Mouse (Mus musculus) lung, postnatal 14 days (tissue): ENCODE data around the gene Foxg1.

Experiments used
- DNase-seq: peaks from one replicate; pipeline ENCODE4 v3.0.0; 2021

Foxg1 gene

GRCm38 (mm10) chr12:49382565-49383520, at the start of gene Foxg1:
Foxg1 (plus strand) TSS chr12:49382660.
- no peak for DNase-seq

- no peak for DNase-seq
These were observed 32.8 kb upstream of the Foxg1 start for GRCm38 (mm10) chr12:49349697-49350096.

- DNase-seq: no peak
These were observed 13.5 kb upstream of the Foxg1 start for GRCm38 (mm10) chr12:49368931-49369330.

- DNase-seq: no peak
These were observed 10.3 kb upstream of the Foxg1 start for GRCm38 (mm10) chr12:49372170-49372569.

- DNase-seq: no peak
These were observed 9.3 kb upstream of the Foxg1 start for GRCm38 (mm10) chr12:49373176-49373575.

GRCm38 (mm10) chr12:49373821-49374605, 8.4 kb upstream of the Foxg1 start:
- no peak for DNase-seq

- peak; percentile 14 for DNase-seq
These were observed 7.9 kb upstream of the Foxg1 start for GRCm38 (mm10) chr12:49374606-49374995.

- no peak for DNase-seq
These were observed 6.8 kb upstream of the Foxg1 start for GRCm38 (mm10) chr12:49375427-49376317.

- no peak for DNase-seq
These were observed 6.0 kb upstream of the Foxg1 start for GRCm38 (mm10) chr12:49376318-49376992.

- DNase-seq: no peak
These were observed 5.0 kb upstream of the Foxg1 start for GRCm38 (mm10) chr12:49377281-49377970.

- no peak for DNase-seq
These were observed 3.5 kb upstream of the Foxg1 start for GRCm38 (mm10) chr12:49378920-49379319.

- DNase-seq: no peak
These were observed 3.0 kb upstream of the Foxg1 start for GRCm38 (mm10) chr12:49379446-49379845.

GRCm38 (mm10) chr12:49380442-49380841, 2.0 kb upstream of the Foxg1 start:
- no peak for DNase-seq

GRCm38 (mm10) chr12:49381031-49381525, 1.4 kb upstream of the Foxg1 start:
- DNase-seq: no peak

- no peak for DNase-seq
These were observed 617 bp upstream of the Foxg1 start for GRCm38 (mm10) chr12:49381721-49382365.

- no peak for DNase-seq
These were observed 1.2 kb downstream of the Foxg1 start for GRCm38 (mm10) chr12:49383521-49384133.

GRCm38 (mm10) chr12:49384295-49384875, 1.9 kb downstream of the Foxg1 start:
- DNase-seq: no peak

- DNase-seq: no peak
These were observed 2.6 kb downstream of the Foxg1 start, which contains the start of gene Gm43517 for GRCm38 (mm10) chr12:49384876-49385630. Gm43517 (plus strand) TSS chr12:49385174.

GRCm38 (mm10) chr12:49385631-49385990, 3.2 kb downstream of the Foxg1 start:
- DNase-seq: no peak
